Mouse (Mus musculus) Muller cell, postnatal 12 days (primary cell): ENCODE results near the gene Ccdc33.

Experiments used
- DNase-seq: peaks from one replicate; pipeline ENCODE4 v3.0.0-alpha.2; 2015; ENCODE audit errors: inconsistent ontology term

Gene Ccdc33

DNA sequence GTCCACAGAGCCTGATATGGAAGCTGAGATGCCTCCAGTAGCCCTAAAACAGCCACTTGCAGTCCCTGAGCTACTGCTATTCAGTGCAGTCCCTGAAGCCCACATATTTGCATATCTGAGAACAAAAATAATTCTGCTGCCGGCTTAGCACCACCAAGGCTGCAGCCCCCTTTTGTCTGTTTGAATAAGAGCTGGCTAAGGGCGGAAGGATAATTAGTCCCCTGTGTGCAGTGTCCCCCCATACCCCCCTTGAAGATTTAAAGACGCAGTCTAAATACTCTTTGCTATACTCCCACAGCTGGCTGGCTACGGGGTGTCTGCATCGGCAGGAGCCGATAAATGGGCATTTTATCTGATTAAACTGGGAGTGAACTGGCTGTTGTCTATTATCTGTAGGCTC lies 70.0 kb downstream of the Ccdc33 start:
- DNase-seq: no peak

DNA sequence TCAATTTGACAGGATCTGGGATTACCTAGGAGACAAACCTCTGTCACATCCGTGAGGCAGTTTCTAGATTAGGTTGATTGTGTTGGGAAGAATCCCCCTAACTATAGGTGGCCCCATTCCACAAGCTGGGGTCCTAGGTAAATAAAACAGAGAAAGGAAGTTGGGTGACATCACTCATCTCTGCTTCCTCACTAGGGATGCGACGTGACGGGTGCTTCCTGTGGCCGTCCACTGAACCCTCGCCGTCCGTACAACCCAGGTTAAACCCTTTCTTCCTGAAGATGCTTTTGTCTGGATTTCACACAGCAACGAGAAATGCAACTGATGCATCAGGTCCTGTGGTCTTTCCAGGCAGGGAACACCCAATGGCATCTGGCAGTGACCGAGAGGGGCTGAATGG lies 71.6 kb downstream of the Ccdc33 start:
- DNase-seq: no peak

DNA sequence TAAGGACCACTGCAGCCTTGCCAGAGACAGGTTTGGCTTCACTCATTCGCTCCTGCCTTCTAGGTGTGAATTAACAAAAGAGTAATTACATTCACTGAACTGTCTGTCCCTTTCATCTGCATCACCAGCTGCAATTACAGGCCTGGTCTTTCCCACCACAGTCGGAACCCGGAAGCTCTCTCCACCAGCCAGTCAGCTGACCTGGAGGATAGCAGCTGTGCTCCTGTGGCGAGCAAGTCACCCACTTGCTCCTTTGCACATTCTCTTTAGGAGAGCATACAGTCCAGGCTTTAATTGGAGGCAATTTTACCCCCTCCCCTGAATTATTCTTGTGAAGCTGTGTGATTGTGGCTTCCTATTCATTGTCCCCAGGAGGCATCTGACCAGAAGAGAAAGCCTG lies 73.0 kb downstream of the Ccdc33 start:
- DNase-seq: no peak

DNA sequence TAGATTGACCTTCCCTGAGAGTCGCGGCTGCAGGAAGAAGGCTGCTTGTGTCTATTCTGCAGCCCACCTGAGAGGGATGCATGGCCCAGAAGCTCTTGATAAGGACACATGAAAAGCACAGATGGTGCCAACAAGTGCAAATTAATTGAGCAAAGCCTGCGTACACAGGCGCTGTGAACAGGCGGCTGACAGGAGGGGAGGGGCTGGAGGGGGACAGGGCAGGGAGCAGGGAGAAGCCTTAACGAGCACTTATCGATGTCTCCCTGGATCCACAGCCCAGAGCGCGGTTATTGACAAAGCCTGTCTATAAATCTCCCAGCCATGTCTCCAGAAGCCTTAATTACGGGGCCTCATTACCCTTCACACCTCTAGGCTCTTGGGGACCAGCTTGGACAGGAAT lies 73.8 kb downstream of the Ccdc33 start:
- DNase-seq: no peak

DNA sequence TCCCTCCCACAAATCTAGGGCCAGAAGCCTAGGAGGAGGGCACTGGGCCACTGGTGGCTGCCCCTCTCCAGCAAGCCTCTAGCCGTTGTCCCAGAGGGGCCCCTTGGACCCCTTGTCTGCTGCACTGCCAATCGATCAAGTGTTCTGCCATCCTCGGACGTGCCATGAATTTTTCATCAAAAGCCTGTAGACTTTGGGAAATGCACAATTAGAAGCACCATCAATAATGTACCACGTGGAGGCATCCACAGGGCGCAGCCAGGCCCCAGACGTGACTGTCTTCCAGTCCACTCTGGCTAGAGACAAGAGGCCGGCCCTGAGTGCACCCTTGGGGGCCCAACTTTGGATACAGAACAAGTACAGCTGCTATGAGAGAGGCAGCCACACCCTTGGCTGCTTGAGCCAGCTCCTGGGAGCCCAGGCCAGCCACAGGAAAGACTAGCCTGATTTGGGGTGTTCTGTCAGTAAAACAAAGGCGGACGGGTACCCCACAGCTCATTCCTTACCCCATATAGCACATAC lies 75.1 kb downstream of the Ccdc33 start:
- DNase-seq: no peak

DNA sequence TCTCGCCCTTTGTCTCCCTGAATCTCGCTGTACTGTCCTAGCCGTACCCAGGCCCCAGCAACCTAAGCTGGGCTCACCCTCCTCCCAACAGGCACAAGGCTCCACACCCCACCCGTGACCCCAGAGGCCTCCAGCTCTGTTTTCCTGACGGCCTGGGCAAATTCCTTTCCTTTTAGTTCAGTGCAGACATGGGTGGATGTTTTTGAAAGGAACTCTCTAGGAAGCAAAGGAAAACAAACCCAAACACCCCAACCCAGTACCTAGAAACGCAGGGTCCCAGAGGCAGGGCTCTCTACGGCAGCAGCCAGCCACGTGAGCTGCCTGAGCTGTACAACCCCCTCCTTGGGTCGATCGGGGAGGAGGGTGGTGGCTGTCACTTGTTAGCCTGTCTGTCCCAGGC lies 76.2 kb downstream of the Ccdc33 start:
- peak; percentile 41 for DNase-seq

DNA sequence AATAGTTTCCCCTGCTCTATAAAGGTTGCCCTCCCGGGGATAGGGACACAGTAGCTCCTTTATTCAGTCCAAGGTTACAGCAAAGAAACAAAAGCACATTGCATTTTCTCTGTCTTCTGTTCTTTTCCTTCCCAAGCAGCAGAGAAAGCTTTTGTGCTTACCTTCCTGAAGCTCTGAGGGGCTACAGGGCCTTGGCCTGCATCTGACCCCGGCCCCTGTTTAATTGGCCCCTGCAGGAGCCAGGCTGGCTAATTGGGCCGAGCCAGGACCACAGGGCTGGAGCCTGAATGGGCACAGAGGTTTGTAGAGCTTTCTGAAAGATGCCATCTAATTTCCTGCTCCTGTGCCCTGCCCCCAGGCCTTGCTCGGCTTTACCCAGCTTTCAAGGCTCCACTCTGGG lies 77.6 kb downstream of the Ccdc33 start:
- peak; percentile 68 for DNase-seq

DNA sequence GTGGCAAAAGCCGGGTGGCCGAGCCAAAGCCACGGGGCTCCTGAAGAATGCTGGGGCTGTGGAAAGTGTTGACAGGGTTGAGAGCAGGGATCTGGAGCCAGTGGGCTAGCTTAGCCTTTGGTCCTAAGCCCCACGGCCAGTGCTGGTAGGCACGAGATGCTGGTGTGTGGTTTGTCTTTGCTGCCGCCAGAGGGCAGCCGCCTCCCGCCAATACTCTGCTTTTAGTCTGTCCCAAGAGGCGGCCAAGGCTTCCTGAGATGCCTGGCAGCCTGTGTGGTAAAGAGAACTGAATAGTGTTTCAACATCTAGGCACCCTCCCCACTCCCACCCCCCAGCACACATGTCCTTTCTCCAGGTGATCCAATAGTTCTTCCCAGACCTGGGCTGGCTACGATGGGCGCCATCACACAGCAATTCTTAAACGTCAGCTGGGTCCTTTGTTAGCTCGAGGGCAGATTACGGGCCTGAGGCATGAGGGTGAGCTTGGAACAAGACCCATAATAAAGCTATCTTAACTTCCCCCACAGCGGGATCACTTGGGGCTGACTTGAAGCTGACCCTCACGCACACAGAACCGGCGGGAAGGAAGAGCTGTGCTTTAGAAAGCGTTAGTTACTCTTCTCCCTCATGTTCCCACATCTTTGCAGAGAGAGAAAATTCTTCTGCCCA lies 80.0 kb downstream of the Ccdc33 start:
- DNase-seq: peak; percentile 64

DNA sequence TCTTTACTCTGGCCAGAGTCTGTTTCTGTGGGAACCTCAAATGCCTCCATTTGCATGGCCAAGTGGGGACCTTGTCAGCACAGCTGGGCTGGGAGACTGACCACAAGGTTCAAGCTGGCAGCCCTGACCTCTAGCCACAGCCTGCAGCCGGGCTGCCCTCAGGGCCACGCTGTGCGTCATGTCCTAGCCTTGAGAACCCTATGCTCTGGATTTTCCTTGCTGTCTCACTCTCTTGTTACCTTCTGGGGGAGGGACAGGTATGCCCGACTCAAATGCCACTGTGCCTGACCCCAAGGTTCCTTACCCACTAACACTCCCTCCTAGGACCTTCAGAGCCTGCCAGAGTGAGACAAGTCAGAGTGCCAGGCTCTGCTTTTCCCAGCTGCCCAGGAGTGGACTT lies 81.7 kb downstream of the Ccdc33 start:
- DNase-seq: no peak

DNA sequence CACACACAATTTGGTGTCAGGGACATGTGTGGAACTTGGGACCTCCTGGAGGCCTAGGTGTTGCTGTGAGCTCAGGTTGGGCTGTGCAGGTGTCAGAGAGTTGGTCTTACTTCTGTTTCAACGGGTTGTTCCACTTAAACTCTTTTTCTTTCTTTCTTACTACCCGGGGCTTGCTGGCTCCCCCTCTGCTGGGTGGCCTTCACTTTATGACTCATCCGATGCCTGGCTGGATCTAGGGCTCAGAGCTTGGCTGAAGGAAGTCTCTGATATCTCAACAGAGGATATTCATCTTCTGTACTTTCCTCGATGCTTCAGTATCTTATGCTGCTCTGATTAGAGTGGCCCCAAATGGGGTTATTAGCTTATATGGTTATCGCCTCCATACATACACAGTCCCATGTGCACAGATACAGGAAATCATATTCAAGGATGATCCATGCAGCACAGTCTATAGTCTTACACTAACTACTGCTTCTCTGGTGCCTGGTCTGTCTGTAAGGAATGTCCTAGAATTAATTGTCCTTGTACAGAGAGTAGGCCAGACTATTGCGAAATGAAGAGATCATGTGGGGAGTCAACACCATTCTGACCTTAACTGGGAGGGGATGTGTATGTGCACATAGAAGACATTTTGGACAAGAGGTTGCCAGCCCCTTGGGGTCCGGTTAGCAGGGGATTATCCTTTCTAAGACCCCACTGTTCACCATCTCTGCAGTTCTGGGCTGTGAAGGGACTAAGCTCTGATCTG lies 82.5 kb downstream of the Ccdc33 start:
- no peak for DNase-seq

DNA sequence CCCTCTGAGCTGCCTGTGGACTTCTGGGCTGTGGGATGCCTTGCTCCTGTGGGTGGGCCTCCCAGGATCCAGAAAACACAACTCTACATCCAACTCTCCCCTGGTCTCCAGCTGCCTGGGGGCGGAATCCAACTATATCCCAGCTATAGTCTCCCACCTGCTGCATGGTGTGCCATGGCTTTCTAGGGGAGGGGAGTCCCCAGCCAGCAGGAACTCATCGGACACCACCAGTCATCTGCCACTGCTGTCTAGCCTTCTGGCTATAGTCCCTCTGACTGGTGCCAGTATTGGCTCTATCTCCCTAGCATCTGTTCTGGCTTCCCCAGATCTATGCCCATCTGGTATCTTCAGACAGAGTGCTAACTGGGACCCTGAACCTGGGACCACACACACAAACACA lies 83.1 kb downstream of the Ccdc33 start:
- no peak for DNase-seq

DNA sequence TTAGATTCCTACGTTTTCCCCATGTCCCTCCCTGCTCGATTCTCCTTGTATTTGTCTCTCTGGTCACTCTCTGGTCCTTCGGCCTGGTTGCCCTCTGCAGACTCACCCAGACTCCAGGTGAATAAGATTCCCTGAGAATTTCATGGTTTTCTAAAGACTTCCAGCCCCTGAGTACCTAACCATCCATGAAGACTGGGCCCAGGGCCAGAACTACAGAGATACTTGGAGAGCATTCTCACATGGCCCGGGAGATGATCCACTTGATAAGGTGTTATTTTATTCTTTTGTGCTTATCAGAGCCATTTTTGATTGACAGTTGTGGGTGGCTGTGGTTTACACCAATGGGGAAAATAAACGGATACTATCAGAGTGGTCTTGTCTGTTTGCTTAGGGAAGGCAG lies 86.7 kb downstream of the Ccdc33 start:
- no peak for DNase-seq

DNA sequence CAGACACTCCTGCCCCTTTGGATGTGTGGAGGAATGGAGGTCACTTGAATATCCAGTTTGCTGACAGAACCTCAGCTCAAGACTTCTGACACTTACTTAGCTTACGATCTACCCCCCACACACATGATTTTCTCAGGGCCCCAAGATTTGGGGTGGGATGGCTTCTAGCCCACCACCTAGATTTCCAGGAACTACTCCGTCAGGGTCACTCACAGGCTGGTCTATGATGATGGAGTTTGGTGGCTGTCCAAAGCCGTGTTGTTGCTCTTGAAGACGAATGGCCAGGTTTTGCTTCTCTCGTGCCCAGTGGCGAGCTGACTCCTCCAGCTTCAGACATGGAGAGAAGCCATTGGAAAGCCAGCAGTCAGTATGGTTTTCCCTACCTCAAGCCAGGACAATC lies 89.0 kb downstream of the Ccdc33 start:
- no peak for DNase-seq

DNA sequence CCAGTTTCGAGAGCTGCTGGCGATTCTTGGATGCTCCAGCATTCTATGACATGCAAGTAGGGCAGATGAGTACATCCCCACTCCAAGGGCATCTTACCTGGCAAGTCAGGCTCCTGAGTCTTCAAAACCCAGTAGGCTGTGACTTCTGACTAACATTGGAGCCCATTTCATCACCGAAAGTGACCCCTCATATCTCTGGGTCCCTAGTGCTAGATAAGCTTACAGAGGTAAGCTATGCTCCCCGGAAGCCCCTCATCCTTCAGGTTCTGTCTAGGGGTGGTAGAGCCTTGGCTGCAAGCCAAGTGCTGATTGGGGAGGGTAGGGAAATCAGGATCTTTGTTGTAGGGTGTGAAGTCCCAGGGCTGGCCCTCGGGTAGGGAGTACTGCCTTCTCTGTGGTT lies 89.8 kb downstream of the Ccdc33 start:
- DNase-seq: no peak

DNA sequence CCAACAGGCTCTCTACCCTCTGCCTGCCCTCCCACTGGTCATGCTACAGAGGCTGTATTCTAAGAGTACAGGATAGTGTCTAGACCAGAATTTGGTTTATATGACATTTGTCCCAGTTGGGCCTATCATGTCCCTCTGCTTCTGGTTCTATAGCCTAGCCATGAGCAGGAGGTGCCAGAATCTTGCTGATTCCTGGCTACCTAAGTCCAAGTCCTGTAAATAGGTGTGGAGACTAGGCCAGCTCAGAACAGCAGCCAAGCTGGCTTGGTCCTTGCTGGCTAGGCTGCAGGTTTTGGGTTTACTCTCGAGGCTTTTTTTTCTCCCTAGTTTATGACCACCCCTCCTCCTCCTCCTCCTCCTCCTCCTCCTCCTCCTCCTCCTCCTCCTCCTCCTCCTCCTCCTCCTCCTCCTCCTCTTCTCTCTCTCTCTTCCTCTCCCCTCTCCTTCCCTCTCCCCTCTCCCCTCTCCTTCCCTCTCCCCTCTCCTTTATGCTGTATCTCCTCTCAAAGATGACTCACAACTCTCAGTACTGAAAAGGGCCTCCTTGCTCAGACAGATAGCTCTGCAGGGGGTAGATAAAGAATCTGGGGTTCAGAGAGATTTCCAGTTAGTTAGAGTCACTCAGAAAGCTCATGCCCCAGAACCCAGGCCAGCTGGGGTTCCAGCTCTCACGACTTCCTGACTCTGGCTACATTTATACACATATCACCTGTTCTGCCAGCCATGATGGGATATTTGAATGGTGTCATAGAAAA lies 91.0 kb downstream of the Ccdc33 start:
- no peak for DNase-seq

DNA sequence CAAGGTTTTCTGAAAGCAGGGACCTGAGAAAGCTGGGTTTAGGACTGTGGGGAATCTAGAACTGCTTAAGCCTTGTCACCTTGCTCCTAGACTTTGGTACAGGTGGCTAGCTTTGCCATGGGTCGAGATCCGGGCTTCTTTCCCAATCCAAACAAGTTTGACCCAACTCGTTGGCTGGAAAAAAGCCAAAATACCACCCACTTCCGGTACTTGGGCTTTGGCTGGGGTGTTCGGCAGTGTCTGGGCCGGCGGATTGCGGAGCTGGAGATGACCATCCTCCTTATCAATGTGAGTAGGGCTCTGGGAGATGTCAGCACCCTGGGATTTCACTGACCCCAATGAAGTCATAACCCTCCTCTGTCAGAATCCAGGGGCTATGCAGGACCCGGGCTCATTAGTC lies 92.6 kb downstream of the Ccdc33 start:
- no peak for DNase-seq

DNA sequence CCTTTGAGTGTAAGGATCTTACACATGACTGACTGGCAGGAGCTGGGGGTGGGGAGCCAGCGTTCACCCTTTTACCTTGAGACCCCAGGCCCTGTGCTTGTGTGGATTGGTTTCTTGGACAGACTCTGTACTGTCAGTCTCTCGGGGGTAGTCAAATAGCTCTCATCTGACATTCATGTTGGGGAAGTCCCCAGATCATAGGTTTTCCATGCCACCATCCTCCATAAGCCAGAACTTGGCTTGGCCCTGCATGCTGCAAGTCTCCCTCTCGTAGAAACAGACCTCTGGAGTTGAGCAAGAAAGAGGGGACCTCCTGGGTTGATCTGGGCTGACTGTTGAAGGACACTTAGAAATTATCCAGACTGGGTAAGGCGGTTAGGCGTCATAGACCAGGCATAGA lies 100.2 kb downstream of the Ccdc33 start:
- no peak for DNase-seq

DNA sequence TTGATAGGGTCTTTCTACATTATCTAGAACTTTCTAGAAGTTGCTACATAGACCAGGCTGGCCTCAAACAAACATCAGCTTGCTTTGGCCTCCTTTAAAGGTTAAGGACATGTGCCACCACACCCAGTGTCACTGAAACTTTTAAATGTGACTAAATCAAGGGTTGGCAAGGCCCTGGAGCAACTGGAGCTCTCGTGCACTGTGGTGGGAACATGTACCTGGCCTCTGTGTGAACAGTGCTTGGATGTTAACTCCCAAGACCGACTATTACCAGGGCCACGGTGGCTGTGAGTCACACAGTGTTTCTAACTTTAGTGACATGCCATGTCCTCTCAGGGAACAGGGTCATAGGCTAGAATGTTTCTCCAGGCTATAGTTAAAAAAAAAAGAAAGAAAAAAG lies 101.7 kb downstream of the Ccdc33 start:
- DNase-seq: no peak

DNA sequence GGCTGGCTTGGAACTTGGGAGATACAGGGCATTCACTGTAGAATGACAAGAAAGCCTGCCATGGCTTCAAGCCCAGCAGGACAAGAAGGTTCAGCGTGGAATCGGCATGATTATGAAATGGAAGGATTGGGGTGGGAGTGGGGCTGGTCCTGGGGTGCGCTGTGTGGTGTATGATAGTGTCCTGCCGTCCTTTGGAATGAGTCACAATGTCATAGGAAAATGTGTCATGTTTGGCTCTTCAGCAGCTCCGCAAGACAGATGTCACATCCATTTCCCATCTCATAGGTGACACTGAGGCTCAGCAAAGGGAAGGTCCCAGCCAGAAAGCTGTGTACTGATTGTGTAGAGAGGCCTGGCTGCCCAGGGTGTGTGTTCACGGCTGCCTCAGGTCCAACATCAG lies 102.8 kb downstream of the Ccdc33 start:
- DNase-seq: no peak

DNA sequence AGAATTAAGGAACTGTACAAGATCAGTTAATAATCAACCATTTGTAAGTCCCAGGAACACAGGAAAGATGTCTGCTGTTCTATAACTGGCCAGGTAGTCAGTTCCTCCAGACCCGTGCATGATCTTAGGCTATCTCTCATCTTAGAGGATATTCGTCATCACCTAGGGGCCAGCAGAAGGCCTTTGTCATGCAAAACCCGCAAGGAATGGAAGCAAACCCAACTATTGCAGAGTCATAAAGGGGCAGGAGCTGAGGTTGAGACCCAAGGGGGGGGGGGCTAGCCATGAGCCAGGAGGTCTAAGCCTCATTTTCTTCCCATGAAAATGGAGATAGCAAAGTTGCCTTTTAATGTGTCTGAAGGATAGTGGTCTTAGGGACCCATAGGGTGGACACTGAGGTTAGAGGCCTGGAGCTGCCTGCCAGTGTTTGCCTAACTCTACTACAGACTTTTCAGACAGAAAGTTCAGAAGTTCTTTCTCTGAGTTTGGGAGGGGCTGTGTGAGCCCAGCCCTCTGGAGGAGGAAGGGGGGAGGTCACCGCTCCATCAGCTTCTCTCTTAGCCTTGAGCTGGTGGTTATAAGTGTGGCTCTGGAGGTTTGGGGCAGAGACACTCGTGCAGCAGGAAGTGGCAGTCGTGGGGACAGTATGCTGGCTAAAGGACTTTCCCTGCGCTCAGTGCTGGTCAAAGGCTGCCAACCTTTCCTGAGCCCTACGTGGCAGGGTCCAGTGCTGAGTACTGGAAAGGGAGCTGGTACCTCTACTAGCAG lies 104.0 kb downstream of the Ccdc33 start:
- DNase-seq: no peak

DNA sequence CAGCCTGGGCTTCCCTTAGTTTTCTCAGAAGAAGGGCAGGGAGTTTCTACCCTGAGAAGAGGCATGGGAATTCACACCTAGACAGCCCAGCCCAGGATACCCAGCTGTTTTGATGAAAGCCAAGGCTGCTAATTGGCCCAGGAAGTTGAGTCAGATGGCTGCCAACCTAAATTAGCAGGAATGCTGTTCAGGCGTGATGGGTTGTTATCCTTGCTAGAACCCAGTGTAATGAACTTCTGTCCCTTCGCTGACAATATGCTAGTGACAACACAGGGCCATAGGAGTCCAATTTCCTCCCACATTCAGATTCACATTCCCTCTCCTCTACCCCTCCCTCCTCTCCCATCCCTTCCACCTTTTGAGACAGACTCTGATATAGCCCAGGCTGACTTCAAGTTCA lies 105.7 kb downstream of the Ccdc33 start:
- peak; percentile 80 for DNase-seq

DNA sequence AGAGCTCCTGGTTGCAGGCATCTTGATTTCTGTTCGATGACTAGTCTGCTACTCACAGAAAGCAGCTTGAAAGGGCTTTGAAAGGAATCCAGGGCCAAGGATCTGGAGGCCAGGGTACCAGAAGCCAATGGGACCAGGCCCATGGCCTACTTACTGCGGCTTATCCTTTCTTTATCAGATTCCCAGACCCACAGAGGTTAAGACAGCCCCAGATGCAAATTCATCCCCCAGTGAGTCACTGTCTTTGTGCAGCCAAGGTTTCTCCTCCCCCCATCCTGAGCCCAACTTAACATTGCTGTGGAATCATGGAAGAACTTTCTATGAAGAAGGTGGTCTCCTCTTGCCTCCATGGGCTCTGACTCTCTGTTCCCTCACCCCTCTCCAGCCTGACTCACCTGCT lies 106.1 kb downstream of the Ccdc33 start:
- DNase-seq: no peak
